Mouse (Mus musculus): ENCODE measurements at regions not wholly inside any gene's neighbourhood (a gene's known extent, or its start where the extent isn't known, plus 50 kb on each side); places are given as distances from the start of the nearest gene placed in this dataset.

- no peak for DNase-seq (ENCODE audit: low read depth, low spot score)
- H3K4me3 ChIP-seq (ENCODE audit: control insufficient read depth in 1 of 2, insufficient read depth in 1 of 2, low read depth in 2 of 2, low read length in 2 of 2), result no peak overlapping the region
- H3K27me3 ChIP-seq (ENCODE audit: control insufficient read depth in 1 of 2, insufficient read depth in 2 of 2, low read length in 2 of 2), result no peaks in the 10 kb centered on the region
- no peak overlapping the region for H3K27ac ChIP-seq (ENCODE audit: control insufficient read depth, low read depth, low read length)
- H3K9ac ChIP-seq (ENCODE audit: control insufficient read depth, low read depth, low read length, poor library complexity, severe bottlenecking), result no peak overlapping the region
- H3K4me1 ChIP-seq (ENCODE audit: control insufficient read depth in 1 of 2, insufficient read depth in 2 of 2, low read length in 2 of 2), result no peaks in the 10 kb centered on the region
- TF ChIP-seq MAZ (IDR thresholded peaks at IDR 0.05; ENCODE audit: low read depth, low read length) (no peak), E2F4 (IDR thresholded peaks at IDR 0.05; ENCODE audit: borderline replicate concordance, low read depth, low read length) (no peak), MXI1 (IDR thresholded peaks at IDR 0.05; ENCODE audit: low read depth, low read length) (no peak), ELF1 (IDR thresholded peaks at IDR 0.05; ENCODE audit: low read depth, low read length) (no peak), POLR2AphosphoS2 (IDR thresholded peaks at IDR 0.05; ENCODE audit: low read length) (no peak), CTCF (IDR thresholded peaks at IDR 0.05 in 2 of 3, conservative IDR thresholded peaks at IDR 0.05 in 1 of 3; ENCODE audit: control insufficient read depth in 1 of 3, insufficient read depth in 1 of 3, low read depth in 2 of 3, low read length in 3 of 3, poor library complexity in 1 of 3, severe bottlenecking in 1 of 3) (no peak), HCFC1 (IDR thresholded peaks at IDR 0.05; ENCODE audit: low read depth, low read length) (no peak)
- H3K79me2 ChIP-seq (ENCODE audit: control insufficient read depth, insufficient read depth, low read length, poor library complexity), result no peaks in the 10 kb centered on the region
- H3K36me3 ChIP-seq (ENCODE audit: control insufficient read depth in 1 of 2, insufficient read depth in 2 of 2, low read length in 2 of 2), result no peaks in the 10 kb centered on the region
- H3K9me3 ChIP-seq (replicated peaks; ENCODE audit: insufficient read depth, low read length), result no peaks in the 10 kb centered on the region
These were observed 535.2 kb downstream of the Fgf9 start for GRCm38 (mm10) chr14:58605529-58605928.

DNA sequence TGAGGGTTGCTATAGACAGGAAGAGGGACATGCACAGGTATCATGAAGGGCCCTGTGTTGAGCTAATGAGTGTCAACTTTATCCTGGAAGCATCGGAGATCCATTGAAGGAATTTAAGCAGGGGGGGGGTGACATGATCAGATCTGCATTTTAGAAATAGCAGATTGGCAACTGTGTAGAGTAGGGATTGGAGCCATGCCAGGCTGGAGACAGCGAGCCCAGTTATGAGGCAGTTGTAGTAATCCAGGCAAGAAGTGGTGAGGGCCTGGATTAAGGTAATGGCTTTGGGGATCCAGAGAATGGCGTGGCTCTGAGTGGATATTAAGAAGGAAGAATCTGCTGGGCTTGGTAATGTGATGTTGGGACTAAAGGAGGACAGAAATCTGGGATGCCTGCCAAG lies 528.5 kb downstream of the Fgf9 start:
- no peak for TF ChIP-seq SMC3 (IDR thresholded peaks at IDR 0.05; ENCODE audit: low read depth, low read length)
- TF ChIP-seq CHD2 (IDR thresholded peaks at IDR 0.05; ENCODE audit: low read length), result no peak
- TF ChIP-seq NRF1 (IDR thresholded peaks at IDR 0.05; ENCODE audit: insufficient read depth, low read depth, low read length, poor library complexity, severe bottlenecking), result no peak
- no peak for TF ChIP-seq HCFC1 (IDR thresholded peaks at IDR 0.05; ENCODE audit: low read depth, low read length)
- no peak for TF ChIP-seq TAL1 (IDR thresholded peaks at IDR 0.05; ENCODE audit: low read length)
- no peak for TF ChIP-seq POLR2AphosphoS2 (IDR thresholded peaks at IDR 0.05; ENCODE audit: low read length)
- TF ChIP-seq MEF2A (IDR thresholded peaks at IDR 0.05; ENCODE audit: extremely low read depth, insufficient replicate concordance, low read depth, low read length, poor library complexity, severe bottlenecking), result no peak
- TF ChIP-seq ZC3H11A (IDR thresholded peaks at IDR 0.05; ENCODE audit: low read depth, low read length), result no peak
- TF ChIP-seq MAFK (IDR thresholded peaks at IDR 0.05; ENCODE audit: borderline replicate concordance, low read depth, low read length), result no peak
- no peak for TF ChIP-seq KAT2A (conservative IDR thresholded peaks at IDR 0.05; ENCODE audit: low read depth, low read length)
- TF ChIP-seq ETS1 (IDR thresholded peaks at IDR 0.05; ENCODE audit: low read depth, low read length), result no peak
- no peak for TF ChIP-seq TBP (IDR thresholded peaks at IDR 0.05; ENCODE audit: low read depth, low read length)
- no peak for TF ChIP-seq USF1 (IDR thresholded peaks at IDR 0.05; ENCODE audit: low read depth, low read length)
- no peak for TF ChIP-seq GABPA (IDR thresholded peaks at IDR 0.05; ENCODE audit: low read depth, low read length)
- TF ChIP-seq TCF12 (IDR thresholded peaks at IDR 0.05; ENCODE audit: low read depth, low read length), result no peak
- H3K9ac ChIP-seq (ENCODE audit: control insufficient read depth, low read depth, low read length, poor library complexity, severe bottlenecking), result no peak overlapping the region
- H3K27ac ChIP-seq (ENCODE audit: control insufficient read depth, low read depth, low read length), result no peak overlapping the region
- DNase-seq (ENCODE audit: low read depth, low spot score), result no peak
- no peaks in the 10 kb centered on the region for H3K36me3 ChIP-seq (ENCODE audit: control insufficient read depth in 1 of 2, insufficient read depth in 2 of 2, low read length in 2 of 2)
- no peaks in the 10 kb centered on the region for H3K9me3 ChIP-seq (replicated peaks; ENCODE audit: insufficient read depth, low read length)
- no peaks in the 10 kb centered on the region for H3K4me1 ChIP-seq (ENCODE audit: control insufficient read depth in 1 of 2, insufficient read depth in 2 of 2, low read length in 2 of 2)
- no peak overlapping the region for H3K4me3 ChIP-seq (ENCODE audit: control insufficient read depth in 1 of 2, insufficient read depth in 1 of 2, low read depth in 2 of 2, low read length in 2 of 2)
- H3K79me2 ChIP-seq (ENCODE audit: control insufficient read depth, insufficient read depth, low read length, poor library complexity), result no peaks in the 10 kb centered on the region
- no peaks in the 10 kb centered on the region for H3K27me3 ChIP-seq (ENCODE audit: control insufficient read depth in 1 of 2, insufficient read depth in 2 of 2, low read length in 2 of 2)

Data from MEL (cell line).